Mouse (Mus musculus): ENCODE data around the gene Pou2f3. TPM values are rescaled to one million over a fixed set of nuclear protein-coding genes. Genes with fewer than 3 reads are reported as not detected.
A peak's percentile ranks its signal among the peaks of the same experiment; 100 is the strongest.

Gene Pou2f3
- total RNA-seq (2021): not detected in 2 replicates
- long read RNA-seq, experiment 1: 0 reads
- long read RNA-seq, experiment 2: 0 reads

GRCm38 (mm10) chr9:43210190-43210682 is at the start of gene Pou2f3:
TSS of gene Pou2f3 (minus strand) at chr9:43210369.
- DNase-seq: peak; percentile 78

- peak; percentile 47 for DNase-seq
Observed at GRCm38 (mm10) chr9:43253271-43253681, 43.1 kb upstream of the Pou2f3 start.

GRCm38 (mm10) chr9:43252790-43253189 is 42.6 kb upstream of the Pou2f3 start:
- no peak for DNase-seq

- DNase-seq: no peak
Observed at GRCm38 (mm10) chr9:43251786-43252185, 41.6 kb upstream of the Pou2f3 start.

GRCm38 (mm10) chr9:43246738-43247180 is 36.6 kb upstream of the Pou2f3 start:
- DNase-seq: no peak

GRCm38 (mm10) chr9:43245801-43246570 is 35.8 kb upstream of the Pou2f3 start:
- no peak for DNase-seq

GRCm38 (mm10) chr9:43242432-43242831 is 32.3 kb upstream of the Pou2f3 start:
- DNase-seq: no peak

- no peak for DNase-seq
Observed at GRCm38 (mm10) chr9:43241970-43242369, 31.8 kb upstream of the Pou2f3 start.

GRCm38 (mm10) chr9:43241291-43241690 is 31.1 kb upstream of the Pou2f3 start:
- DNase-seq: no peak

GRCm38 (mm10) chr9:43240594-43240900 is 30.4 kb upstream of the Pou2f3 start:
- DNase-seq: no peak

GRCm38 (mm10) chr9:43239712-43240593 is 29.8 kb upstream of the Pou2f3 start, which contains the start of gene Oaf:
TSS of gene Oaf (minus strand) at chr9:43239911.
- DNase-seq: peak; percentile 91

- DNase-seq: peak; percentile 37
Observed at GRCm38 (mm10) chr9:43238631-43239545, 28.7 kb upstream of the Pou2f3 start.

GRCm38 (mm10) chr9:43238167-43238566 is 28.0 kb upstream of the Pou2f3 start:
- DNase-seq: no peak

GRCm38 (mm10) chr9:43237111-43237775 is 27.1 kb upstream of the Pou2f3 start:
- no peak for DNase-seq

- DNase-seq: no peak
Observed at GRCm38 (mm10) chr9:43236576-43236975, 26.4 kb upstream of the Pou2f3 start.

GRCm38 (mm10) chr9:43236106-43236505 is 25.9 kb upstream of the Pou2f3 start:
- DNase-seq: no peak

GRCm38 (mm10) chr9:43235336-43235735 is 25.2 kb upstream of the Pou2f3 start:
- DNase-seq: no peak

- DNase-seq: no peak
Observed at GRCm38 (mm10) chr9:43234496-43234895, 24.3 kb upstream of the Pou2f3 start.

- DNase-seq: no peak
Observed at GRCm38 (mm10) chr9:43233515-43233914, 23.3 kb upstream of the Pou2f3 start.

- no peak for DNase-seq
Observed at GRCm38 (mm10) chr9:43233044-43233443, 22.9 kb upstream of the Pou2f3 start.

GRCm38 (mm10) chr9:43232286-43232685 is 22.1 kb upstream of the Pou2f3 start:
- no peak for DNase-seq
